Mouse (Mus musculus): ENCODE measurements at regions not wholly inside any gene's neighbourhood (a gene's known extent, or its start where the extent isn't known, plus 50 kb on each side); places are given as distances from the start of the nearest gene placed in this dataset.
A peak's percentile ranks its signal among the peaks of the same experiment; 100 is the strongest.
"Not testable (repeated sequence)": the region's sequence is repeated elsewhere in the genome, so short reads cannot be mapped to it uniquely, and the experiment has no call there.

DNA sequence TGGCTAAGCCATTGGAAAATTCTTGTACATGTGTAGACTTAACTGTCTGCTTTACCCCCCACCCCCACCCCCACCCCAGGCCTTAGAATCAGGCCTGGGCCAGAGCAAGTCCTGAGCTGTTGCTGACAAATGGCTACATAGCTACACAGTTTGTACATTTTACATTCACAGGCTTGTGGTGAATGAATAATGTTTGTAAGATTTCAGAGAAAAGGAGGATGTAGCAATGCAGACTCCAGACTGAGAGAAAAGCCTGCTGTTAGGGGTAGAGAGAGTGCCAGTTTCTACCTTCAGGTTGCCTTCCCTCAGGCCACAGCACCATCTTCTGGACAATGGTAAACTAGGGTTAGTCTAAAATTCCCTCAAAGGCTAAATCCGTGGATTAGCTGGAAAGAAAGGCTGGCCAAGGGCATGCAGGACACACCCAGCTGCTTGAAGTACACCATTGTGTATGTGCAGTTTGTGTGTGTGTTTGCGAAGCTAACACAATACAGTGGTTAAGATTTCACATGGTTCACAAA, 94.5 kb upstream of the Zfp706 start:
- no peak for DNase-seq (ENCODE audit: low spot score in 2 of 2)

DNA sequence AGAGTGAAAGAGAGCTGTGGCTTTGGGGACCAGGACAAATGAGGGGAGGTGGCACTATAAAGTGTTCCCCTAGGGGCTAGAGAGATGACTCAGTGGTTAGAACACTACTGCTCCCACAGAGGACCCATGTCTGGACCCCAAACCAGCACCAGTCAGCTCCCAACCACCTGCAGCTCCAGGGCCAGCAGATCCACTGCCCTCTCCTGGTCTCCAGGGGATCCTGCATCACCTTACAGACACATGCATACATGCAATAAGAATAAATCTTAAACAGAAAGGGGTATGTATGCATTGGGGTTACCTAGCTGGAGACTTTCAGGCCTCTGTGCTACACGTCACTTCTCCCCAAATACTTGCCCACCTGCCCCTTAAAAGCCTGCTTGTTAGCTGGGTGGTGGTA, 93.8 kb upstream of the Zfp706 start:
- no peak for DNase-seq (ENCODE audit: low spot score in 2 of 2)

- no peak for DNase-seq (ENCODE audit: low spot score in 2 of 2)
Observed at GRCm38 (mm10) chr15:37100767-37101288, 93.3 kb upstream of the Zfp706 start.

DNA sequence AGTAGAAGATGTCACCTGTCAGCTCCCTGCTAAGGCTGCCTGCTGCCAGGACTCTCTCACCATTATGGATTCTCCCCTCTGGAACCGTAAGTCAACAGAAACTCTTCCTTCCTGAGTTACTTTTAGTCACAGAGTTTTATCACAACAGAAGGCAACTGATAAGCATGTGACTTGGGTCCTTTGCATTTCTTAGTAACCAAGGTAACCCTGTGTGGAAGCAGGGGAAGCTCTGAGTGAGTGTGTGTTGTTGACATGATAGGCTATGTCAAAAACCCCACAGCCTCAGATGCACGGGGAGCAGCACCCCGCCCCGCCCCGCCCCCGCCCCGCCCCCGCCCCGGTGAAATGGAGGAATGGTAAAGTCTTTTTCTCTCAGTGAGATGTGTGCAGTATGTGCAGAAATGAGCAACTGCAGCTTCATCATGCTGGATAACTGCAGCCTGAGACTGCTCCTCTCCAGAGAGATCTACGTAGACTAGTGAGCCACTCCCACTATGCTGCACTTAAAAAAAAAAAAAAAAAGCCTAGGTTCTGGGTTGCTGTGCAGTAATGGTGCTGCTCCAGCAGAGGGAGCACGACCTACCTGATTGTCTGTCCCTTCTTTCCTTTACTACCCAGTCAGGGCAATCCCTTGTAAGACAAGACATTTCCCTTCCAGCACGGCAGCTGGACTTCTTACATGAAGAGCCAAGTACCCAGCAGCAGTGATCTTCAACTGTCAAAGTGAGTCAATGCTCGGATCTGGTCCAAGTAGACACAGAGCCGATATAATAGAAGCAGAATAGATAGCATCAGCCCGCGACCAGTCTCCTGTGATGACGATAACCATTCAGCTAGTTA, 92.6 kb upstream of the Zfp706 start:
- peak in 1 of 2 experiments; percentile 46 for DNase-seq (ENCODE audit: low spot score in 2 of 2)

DNA sequence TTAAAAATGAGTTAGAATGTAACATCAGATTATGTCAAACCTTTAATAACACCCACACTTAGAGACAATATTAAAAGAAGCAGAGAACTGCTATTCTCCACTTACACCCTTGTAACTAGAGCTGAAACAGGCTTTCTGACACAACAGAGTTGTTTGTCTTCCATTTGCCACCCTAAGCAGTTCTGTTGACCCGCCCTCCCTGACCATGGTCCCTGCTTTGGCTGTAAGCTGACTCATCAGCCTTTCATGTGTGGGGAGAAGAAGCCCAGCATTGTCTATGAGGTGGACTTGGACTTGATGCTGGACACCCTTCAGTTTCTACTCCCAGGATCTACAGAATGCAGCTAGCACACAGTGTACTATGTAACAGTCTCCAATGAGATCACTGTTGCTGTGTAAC, 91.6 kb upstream of the Zfp706 start:
- no peak for DNase-seq (ENCODE audit: low spot score in 2 of 2)

GRCm38 (mm10) chr15:37097426-37097825, 89.9 kb upstream of the Zfp706 start:
- no peak for DNase-seq (ENCODE audit: low spot score in 2 of 2)

- DNase-seq (ENCODE audit: low spot score in 2 of 2), result not testable (repeated sequence)
Observed at GRCm38 (mm10) chr15:37091171-37091570, 83.6 kb upstream of the Zfp706 start.

DNA sequence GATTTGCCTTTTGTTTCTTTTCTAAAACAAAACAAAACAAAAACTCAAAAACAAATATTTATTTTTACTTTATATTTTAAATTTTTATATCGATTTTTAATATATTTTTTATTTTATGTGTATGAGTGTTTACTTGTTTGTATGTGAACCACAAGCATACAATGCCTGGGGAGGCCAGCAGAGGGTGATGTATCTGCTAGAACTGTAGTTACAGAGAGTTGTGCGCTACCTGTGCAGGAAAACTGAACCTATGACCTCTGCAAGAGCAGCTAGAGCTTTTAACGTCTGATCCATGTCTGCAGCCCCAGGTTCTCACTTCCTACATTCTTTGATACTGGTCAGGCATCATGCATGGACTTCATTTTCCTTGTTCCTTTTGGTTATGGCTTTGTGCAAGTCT, 76.2 kb upstream of the Zfp706 start:
- DNase-seq (ENCODE audit: low spot score in 2 of 2), result no peak

- DNase-seq (ENCODE audit: low spot score in 2 of 2), result no peak
Observed at GRCm38 (mm10) chr15:37081836-37082235, 74.3 kb upstream of the Zfp706 start.

DNA sequence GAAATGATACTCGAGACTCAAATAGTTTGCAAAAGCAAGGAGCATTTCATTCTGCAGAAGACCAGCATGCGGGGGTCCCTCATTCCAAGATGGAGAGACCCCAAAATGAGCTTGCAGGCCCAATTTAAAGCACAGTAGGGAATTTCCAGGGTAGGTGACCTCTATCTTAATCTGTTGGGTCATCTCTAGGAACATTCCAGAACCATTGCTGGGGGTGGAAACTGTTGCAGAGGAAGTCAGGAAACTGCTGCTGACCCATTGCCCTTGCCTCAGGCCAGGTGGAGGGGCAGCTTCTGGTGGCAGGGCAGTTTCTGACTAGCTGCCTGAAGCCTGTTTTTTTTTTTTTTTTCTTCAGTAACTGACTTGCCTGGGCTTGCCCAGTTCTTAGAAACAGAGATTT, 73.4 kb upstream of the Zfp706 start:
- DNase-seq (ENCODE audit: low spot score in 2 of 2), result no peak

DNA sequence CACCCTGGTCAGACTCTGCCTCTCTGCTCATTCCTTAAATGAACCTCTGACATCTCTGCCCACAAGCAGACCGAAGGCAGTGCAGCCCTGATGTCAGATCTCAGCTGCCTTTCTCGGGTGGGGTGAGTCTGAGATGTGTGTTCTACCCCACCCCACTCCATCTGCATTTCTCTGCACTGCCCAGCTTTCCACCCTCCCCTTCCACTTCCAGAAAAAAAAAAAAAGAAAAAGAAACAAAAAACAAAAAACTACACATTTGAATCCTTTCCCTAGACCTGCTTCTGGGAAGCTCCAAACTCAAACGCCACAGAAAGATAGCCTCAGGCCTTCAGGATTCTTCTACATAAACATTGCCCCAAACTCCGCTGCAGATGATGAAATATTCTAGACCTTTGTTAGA, 72.8 kb upstream of the Zfp706 start:
- no peak for DNase-seq (ENCODE audit: low spot score in 2 of 2)

DNA sequence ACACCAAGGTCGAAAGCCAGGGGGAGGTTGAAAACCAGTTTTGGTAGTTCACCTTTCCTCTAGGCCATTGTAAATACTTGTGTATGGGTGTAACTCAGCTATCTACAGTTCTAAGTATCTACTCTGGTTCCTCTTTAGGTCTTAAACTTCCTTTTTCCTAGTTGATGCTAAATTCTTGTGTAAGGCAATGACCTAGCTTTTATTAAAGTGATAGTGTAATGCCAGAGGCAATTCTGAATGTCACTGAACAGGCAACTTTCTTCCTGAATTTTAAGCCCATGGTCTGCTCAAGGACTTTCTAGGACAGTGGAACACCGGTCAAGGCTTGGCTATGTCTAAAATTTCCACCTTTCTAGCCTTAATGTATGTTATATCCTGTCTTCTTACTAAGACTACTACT, 66.6 kb upstream of the Zfp706 start:
- DNase-seq (ENCODE audit: low spot score in 2 of 2), result not testable (repeated sequence)

- DNase-seq (ENCODE audit: low spot score in 2 of 2), result no peak
Observed at GRCm38 (mm10) chr15:37072202-37072862, 64.8 kb upstream of the Zfp706 start.

DNA sequence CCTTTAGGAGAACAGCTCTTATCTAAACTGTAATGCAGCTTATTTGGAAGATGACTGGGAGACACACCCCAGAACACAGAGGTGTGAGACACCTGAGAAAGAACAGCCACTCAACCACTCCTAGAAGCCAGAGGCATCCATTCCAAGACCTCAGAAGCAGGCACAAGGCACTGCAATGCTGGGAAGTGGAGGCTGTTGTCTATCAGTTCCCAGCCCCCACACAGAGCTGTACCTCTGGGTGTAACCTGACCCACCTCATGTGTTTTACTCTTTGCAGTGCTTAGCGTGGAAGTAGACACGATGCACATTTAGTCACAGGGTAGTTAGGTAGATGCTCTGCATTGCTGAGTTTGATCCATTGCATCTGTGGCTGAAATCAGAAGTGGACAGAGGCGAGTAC, 62.6 kb upstream of the Zfp706 start:
- DNase-seq (ENCODE audit: low spot score in 2 of 2), result no peak

DNA sequence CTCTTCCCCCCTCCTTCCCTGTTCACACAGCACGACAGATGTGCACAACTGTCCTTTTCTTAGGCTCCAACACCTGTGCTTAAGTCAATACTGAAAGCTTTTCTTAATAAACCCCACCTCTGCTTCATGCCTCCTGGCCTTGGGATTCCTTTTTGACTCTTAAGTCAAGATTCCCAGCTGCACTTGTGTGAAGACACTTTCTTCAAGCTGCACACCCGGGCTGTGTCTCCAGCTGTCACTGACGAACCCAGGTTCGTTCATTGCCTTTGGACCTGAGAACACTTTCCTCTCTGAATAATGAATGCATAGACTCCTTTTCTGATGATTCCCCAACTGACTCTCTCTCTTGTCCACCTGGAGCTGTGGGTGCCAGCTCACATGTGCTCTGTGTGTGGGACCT, 59.8 kb upstream of the Zfp706 start:
- no peak for DNase-seq (ENCODE audit: low spot score in 2 of 2)

GRCm38 (mm10) chr15:37065926-37066550, 58.5 kb upstream of the Zfp706 start:
- DNase-seq (ENCODE audit: low spot score in 2 of 2), result no peak

GRCm38 (mm10) chr15:37065408-37065807, 57.8 kb upstream of the Zfp706 start:
- no peak for DNase-seq (ENCODE audit: low spot score in 2 of 2)

GRCm38 (mm10) chr15:37063781-37064383, 56.3 kb upstream of the Zfp706 start:
- DNase-seq (ENCODE audit: low spot score in 2 of 2), result no peak

- DNase-seq (ENCODE audit: low spot score in 2 of 2), result no peak
Observed at GRCm38 (mm10) chr15:37062585-37062984, 55.0 kb upstream of the Zfp706 start.

- DNase-seq (ENCODE audit: low spot score in 2 of 2), result no peak
Observed at GRCm38 (mm10) chr15:37061501-37061900, 53.9 kb upstream of the Zfp706 start.

GRCm38 (mm10) chr15:37060831-37061230, 53.3 kb upstream of the Zfp706 start:
- no peak for DNase-seq (ENCODE audit: low spot score in 2 of 2)

Data from adrenal gland, adult 18-20 months (tissue).